Mouse (Mus musculus): ENCODE results near the gene Pax5. TPM values are rescaled to one million over a fixed set of nuclear protein-coding genes. Genes with fewer than 3 reads are reported as not detected.

Gene Pax5
- polyA plus RNA-seq, 1 experiment from 2014 or later = not detected

GRCm38 (mm10) chr4:44558564-44558955, 151.7 kb downstream of the Pax5 start:
- Histone ChIP-seq H3K9me3 (ENCODE audit: control insufficient read depth, low read length) (no peaks in the 10 kb centered on the region), H3K27me3 (replicated peaks; ENCODE audit: control insufficient read depth, insufficient read depth, low read length) (peaks cover 10% of the 10 kb centered on the region), H3K27ac (ENCODE audit: low read depth, low read length) (no peak overlapping the region), H3K4me3 (ENCODE audit: low read depth, low read length) (no peak overlapping the region), H3K4me1 (replicated peaks; ENCODE audit: control insufficient read depth, insufficient read depth, low read length) (no peaks in the 10 kb centered on the region), H3K4me2 (peak overlapping the region; percentile 72), H3K36me3 (ENCODE audit: control insufficient read depth, insufficient read depth, low read length) (no peaks in the 10 kb centered on the region), H3K9ac (ENCODE audit: low read depth, low read length) (no peak overlapping the region)
- 19% methylated on average over 7 of the region's 7 CpGs for WGBS
- DNase-seq (ENCODE audit: low spot score) (no peak), ATAC-seq (replicated peaks; ENCODE audit: low FRiP score) (no peak)

- H3K27me3 ChIP-seq (replicated peaks; ENCODE audit: control insufficient read depth, insufficient read depth, low read length) = peaks cover 10% of the 10 kb centered on the region
- no peaks in the 10 kb centered on the region for H3K36me3 ChIP-seq (ENCODE audit: control insufficient read depth, insufficient read depth, low read length)
- no peaks in the 10 kb centered on the region for H3K4me1 ChIP-seq (replicated peaks; ENCODE audit: control insufficient read depth, insufficient read depth, low read length)
- no peaks in the 10 kb centered on the region for H3K9me3 ChIP-seq (ENCODE audit: control insufficient read depth, low read length)
- DNase-seq (ENCODE audit: low spot score) (peak; percentile 54), ATAC-seq (replicated peaks; ENCODE audit: low FRiP score) (no peak)
- no peak overlapping the region for H3K9ac ChIP-seq (ENCODE audit: low read depth, low read length)
- peak overlapping the region; percentile 72 for H3K4me2 ChIP-seq
- no peak overlapping the region for H3K27ac ChIP-seq (ENCODE audit: low read depth, low read length)
- H3K4me3 ChIP-seq (ENCODE audit: low read depth, low read length) = peak overlapping the region; percentile 39
- WGBS = 5% methylated on average over 36 of the region's 36 CpGs
These were observed 152.3 kb downstream of the Pax5 start for GRCm38 (mm10) chr4:44557815-44558563.

GRCm38 (mm10) chr4:44556586-44557281, 153.6 kb downstream of the Pax5 start:
- peaks cover 10% of the 10 kb centered on the region for H3K27me3 ChIP-seq (replicated peaks; ENCODE audit: control insufficient read depth, insufficient read depth, low read length)

GRCm38 (mm10) chr4:44555576-44555975, 154.7 kb downstream of the Pax5 start:
- H3K4me2 ChIP-seq = no peak overlapping the region
- H3K9me3 ChIP-seq (ENCODE audit: control insufficient read depth, low read length) = no peaks in the 10 kb centered on the region
- no peak overlapping the region for H3K9ac ChIP-seq (ENCODE audit: low read depth, low read length)
- 67% methylated on average over 9 of the region's 9 CpGs for WGBS
- no peak for DNase-seq (ENCODE audit: low spot score)
- no peak for ATAC-seq (replicated peaks; ENCODE audit: low FRiP score)
- no peaks in the 10 kb centered on the region for H3K36me3 ChIP-seq (ENCODE audit: control insufficient read depth, insufficient read depth, low read length)
- H3K4me3 ChIP-seq (ENCODE audit: low read depth, low read length) = no peak overlapping the region
- H3K27me3 ChIP-seq (replicated peaks; ENCODE audit: control insufficient read depth, insufficient read depth, low read length) = peaks cover 10% of the 10 kb centered on the region
- no peaks in the 10 kb centered on the region for H3K4me1 ChIP-seq (replicated peaks; ENCODE audit: control insufficient read depth, insufficient read depth, low read length)
- no peak overlapping the region for H3K27ac ChIP-seq (ENCODE audit: low read depth, low read length)

More at GRCm38 (mm10) chr4:44556586-44557281, 153.6 kb downstream of the Pax5 start:
- 88% methylated on average over 9 of the region's 9 CpGs for WGBS
- ATAC-seq (replicated peaks; ENCODE audit: low FRiP score) = no peak
- no peaks in the 10 kb centered on the region for H3K4me1 ChIP-seq (replicated peaks; ENCODE audit: control insufficient read depth, insufficient read depth, low read length)
- DNase-seq (ENCODE audit: low spot score) = no peak
- no peaks in the 10 kb centered on the region for H3K36me3 ChIP-seq (ENCODE audit: control insufficient read depth, insufficient read depth, low read length)
- H3K4me2 ChIP-seq = no peak overlapping the region
- no peak overlapping the region for H3K27ac ChIP-seq (ENCODE audit: low read depth, low read length)
- H3K9ac ChIP-seq (ENCODE audit: low read depth, low read length) = no peak overlapping the region
- no peak overlapping the region for H3K4me3 ChIP-seq (ENCODE audit: low read depth, low read length)
- H3K9me3 ChIP-seq (ENCODE audit: control insufficient read depth, low read length) = no peaks in the 10 kb centered on the region

- Histone ChIP-seq H3K36me3 (ENCODE audit: control insufficient read depth, insufficient read depth, low read length) (no peaks in the 10 kb centered on the region), H3K4me2 (no peak overlapping the region), H3K9ac (ENCODE audit: low read depth, low read length) (no peak overlapping the region), H3K4me3 (ENCODE audit: low read depth, low read length) (no peak overlapping the region), H3K4me1 (replicated peaks; ENCODE audit: control insufficient read depth, insufficient read depth, low read length) (no peaks in the 10 kb centered on the region), H3K9me3 (ENCODE audit: control insufficient read depth, low read length) (no peaks in the 10 kb centered on the region), H3K27ac (ENCODE audit: low read depth, low read length) (no peak overlapping the region), H3K27me3 (replicated peaks; ENCODE audit: control insufficient read depth, insufficient read depth, low read length) (peaks cover 3% of the 10 kb centered on the region; the same call in 1 of the 2 replicates)
- ATAC-seq (replicated peaks; ENCODE audit: low FRiP score) (no peak), DNase-seq (ENCODE audit: low spot score) (no peak)
- WGBS = 80% methylated on average over 12 of the region's 12 CpGs
These were observed 158.8 kb downstream of the Pax5 start for GRCm38 (mm10) chr4:44551470-44551869.

GRCm38 (mm10) chr4:44549029-44549428, 161.3 kb downstream of the Pax5 start:
- DNase-seq (ENCODE audit: low spot score) = no peak
- H3K9ac ChIP-seq (ENCODE audit: low read depth, low read length) = no peak overlapping the region
- H3K27me3 ChIP-seq (replicated peaks; ENCODE audit: control insufficient read depth, insufficient read depth, low read length) = peaks cover 4% of the 10 kb centered on the region; the same call in 1 of the 2 replicates
- H3K9me3 ChIP-seq (ENCODE audit: control insufficient read depth, low read length) = no peaks in the 10 kb centered on the region
- 76% methylated on average over 7 of the region's 7 CpGs for WGBS
- no peak for ATAC-seq (replicated peaks; ENCODE audit: low FRiP score)
- no peak overlapping the region for H3K4me3 ChIP-seq (ENCODE audit: low read depth, low read length)
- H3K27ac ChIP-seq (ENCODE audit: low read depth, low read length) = no peak overlapping the region
- H3K36me3 ChIP-seq (ENCODE audit: control insufficient read depth, insufficient read depth, low read length) = no peaks in the 10 kb centered on the region
- no peak overlapping the region for H3K4me2 ChIP-seq
- no peaks in the 10 kb centered on the region for H3K4me1 ChIP-seq (replicated peaks; ENCODE audit: control insufficient read depth, insufficient read depth, low read length)

GRCm38 (mm10) chr4:44545669-44546068, 164.6 kb downstream of the Pax5 start:
- H3K27ac ChIP-seq (ENCODE audit: low read depth, low read length) = no peak overlapping the region
- WGBS = 16% methylated on average over 8 of the region's 8 CpGs
- H3K9ac ChIP-seq (ENCODE audit: low read depth, low read length) = no peak overlapping the region
- H3K27me3 ChIP-seq (replicated peaks; ENCODE audit: control insufficient read depth, insufficient read depth, low read length) = peaks cover 4% of the 10 kb centered on the region; the same call in 1 of the 2 replicates
- no peak overlapping the region for H3K4me2 ChIP-seq
- H3K4me3 ChIP-seq (ENCODE audit: low read depth, low read length) = no peak overlapping the region
- H3K4me1 ChIP-seq (replicated peaks; ENCODE audit: control insufficient read depth, insufficient read depth, low read length) = no peaks in the 10 kb centered on the region
- no peaks in the 10 kb centered on the region for H3K36me3 ChIP-seq (ENCODE audit: control insufficient read depth, insufficient read depth, low read length)
- no peaks in the 10 kb centered on the region for H3K9me3 ChIP-seq (ENCODE audit: control insufficient read depth, low read length)
- ATAC-seq (replicated peaks; ENCODE audit: low FRiP score) (no peak), DNase-seq (ENCODE audit: low spot score) (no peak)

- WGBS = 33% methylated on average over 1 of the region's 1 CpGs
- H3K27ac ChIP-seq (ENCODE audit: low read depth, low read length) = no peak overlapping the region
- ATAC-seq (replicated peaks; ENCODE audit: low FRiP score) = peak; percentile 81
These were observed 165.8 kb downstream of the Pax5 start for GRCm38 (mm10) chr4:44544495-44544894.

More at GRCm38 (mm10) chr4:44544495-44544894, 165.8 kb downstream of the Pax5 start:
- peaks cover 4% of the 10 kb centered on the region; the same call in 1 of the 2 replicates for H3K27me3 ChIP-seq (replicated peaks; ENCODE audit: control insufficient read depth, insufficient read depth, low read length)
- H3K36me3 ChIP-seq (ENCODE audit: control insufficient read depth, insufficient read depth, low read length) = no peaks in the 10 kb centered on the region
- H3K9ac ChIP-seq (ENCODE audit: low read depth, low read length) = no peak overlapping the region
- no peaks in the 10 kb centered on the region for H3K9me3 ChIP-seq (ENCODE audit: control insufficient read depth, low read length)
- no peak for DNase-seq (ENCODE audit: low spot score)
- H3K4me3 ChIP-seq (ENCODE audit: low read depth, low read length) = no peak overlapping the region
- no peak overlapping the region for H3K4me2 ChIP-seq
- no peaks in the 10 kb centered on the region for H3K4me1 ChIP-seq (replicated peaks; ENCODE audit: control insufficient read depth, insufficient read depth, low read length)
